Mouse (Mus musculus): ENCODE data around the gene Pars2. TPM values are rescaled to one million over a fixed set of nuclear protein-coding genes. Genes with fewer than 3 reads are reported as not detected.

Pars2 gene
- polyA plus RNA-seq, 1 experiment from 2014 or later: 13.5 TPM

Other genes with a start within 250 kb of the Pars2 start
- 2.5 and 2.8 TPM in 2 replicates for gene Pcsk9, start 186.7 kb upstream of the Pars2 start, polyA plus RNA-seq (2015; fragmentation: Nextera tagmentation; extraction: Ambion mirVana)
- gene Bsnd, start 158.8 kb upstream of the Pars2 start, polyA plus RNA-seq (2015; fragmentation: Nextera tagmentation; extraction: Ambion mirVana): not detected in 2 replicates
- 4.6 and 4.9 TPM in 2 replicates for gene Dhcr24, start 90.0 kb upstream of the Pars2 start, polyA plus RNA-seq (2015; fragmentation: Nextera tagmentation; extraction: Ambion mirVana)
- gene Lexm, start 33.8 kb upstream of the Pars2 start, polyA plus RNA-seq (2015; fragmentation: Nextera tagmentation; extraction: Ambion mirVana): not detected in 2 replicates
- 1.1 TPM in 2 replicates for gene Ttc22, start 28.6 kb upstream of the Pars2 start, polyA plus RNA-seq (2015; fragmentation: Nextera tagmentation; extraction: Ambion mirVana)
- 84.2 and 91.5 TPM in 2 replicates for gene Ttc4, start 27.9 kb downstream of the Pars2 start, polyA plus RNA-seq (2015; fragmentation: Nextera tagmentation; extraction: Ambion mirVana)
- 0.24 and 0.55 TPM in 2 replicates for gene Mroh7, start 79.9 kb downstream of the Pars2 start, polyA plus RNA-seq (2015; fragmentation: Nextera tagmentation; extraction: Ambion mirVana)
- gene Fam151a, start 82.8 kb downstream of the Pars2 start, polyA plus RNA-seq (2015; fragmentation: Nextera tagmentation; extraction: Ambion mirVana): 0.19 and 0.30 TPM in 2 replicates
- 1.4 TPM in 2 replicates for gene Acot11, start 153.9 kb downstream of the Pars2 start, polyA plus RNA-seq (2015; fragmentation: Nextera tagmentation; extraction: Ambion mirVana)

Measured in lung, embryonic 15.5 days (tissue).